Mouse (Mus musculus) brain, adult 10 weeks (tissue): Measurements from ENCODE around the gene Ccr1. TPM values are rescaled to one million over a fixed set of nuclear protein-coding genes. Genes with fewer than 3 reads are reported as not detected.

Experiments
- polyA plus RNA-seq: library from polyadenylated mRNA; stranded (reverse); fragments of 350-450 nt; fragmentation: Illumina TruSeq; extraction: RNeasy Lipid Tissue Mini Kit (QIAGEN cat#74804); gene quantifications from one replicate; pipeline ENCODE4 v1.2.3, GENCODE M21; 2015; ENCODE audit warnings: low read depth, low replicate concordance

The Ccr1 gene
- 0.30 TPM for polyA plus RNA-seq

GRCm38 (mm10) chr9:123968290-123968912 is at the start of gene Ccr1:
TSS of gene Ccr1 (minus strand) at chr9:123968692.

GRCm38 (mm10) chr9:123978308-123978707 is 9.8 kb upstream of the Ccr1 start, which contains the start of gene Ccr1l1:
TSS of gene Ccr1l1 (minus strand) at chr9:123978408.

Other genes with a start within 250 kb of the Ccr1 start
- gene Cxcr6, start 162.2 kb downstream of the Ccr1 start, polyA plus RNA-seq = not detected
- 20.7 TPM for gene Fyco1, start 116.8 kb downstream of the Ccr1 start, polyA plus RNA-seq
- not detected for gene Xcr1, start 106.7 kb downstream of the Ccr1 start, polyA plus RNA-seq
- not detected for gene Ccr1l1, start 9.7 kb upstream of the Ccr1 start, polyA plus RNA-seq
- not detected for gene Ccr3, start 53.3 kb upstream of the Ccr1 start, polyA plus RNA-seq
- gene Ccr2, start 133.3 kb upstream of the Ccr1 start, polyA plus RNA-seq = 0.30 TPM
- 5.4 TPM for gene Ccr5, start 152.9 kb upstream of the Ccr1 start, polyA plus RNA-seq